27 mouse cellular contexts compared by ENCODE assay signal in the genomic region with DNA sequence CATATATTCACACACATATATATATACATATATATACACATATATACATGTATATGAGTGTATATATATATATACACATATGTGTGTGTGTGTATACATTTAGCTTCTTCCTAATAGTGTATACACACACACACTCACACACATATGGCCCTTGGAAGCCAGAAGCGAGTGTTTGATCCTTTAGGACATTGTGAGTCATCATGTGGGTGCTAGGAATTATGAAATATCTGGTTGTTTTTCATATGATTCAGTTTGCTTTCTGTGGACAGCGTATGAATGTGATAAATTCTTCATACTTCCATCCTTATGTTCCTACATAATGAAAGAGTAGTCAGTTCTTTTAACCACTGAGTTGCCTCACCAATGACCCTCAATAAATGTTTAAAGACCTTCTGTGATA.
DNase-seq lines count a peak whose midpoint lies in the region; ATAC-seq lines count a peak whose summit lies in the region.
"Had no signal": no experiment of that assay in that cellular context is flagged by ENCODE, and none has a peak within 500 bp of the region (broad histone marks: within the 10 kb centered on the region; RNA-seq: fewer than 3 reads in every experiment).

No protein-coding gene starts in this region.

- no peak for ATAC-seq in intestine, embryonic 16.5 days
- ATAC-seq: CD4-positive, CD25-positive, alpha-beta regulatory T cell, adult 4 months; forebrain, embryonic 14.5 days; forebrain, embryonic 16.5 days had no signal

- H3K4me1 ChIP-seq in midbrain, embryonic 10.5 days = no peaks in the 10 kb centered on the region
- H3K4me1 ChIP-seq in intestine, embryonic 16.5 days (ENCODE audit: control insufficient read depth, insufficient read depth, low read length) = no peaks in the 10 kb centered on the region
- H3K4me1 ChIP-seq: embryonic facial prominence, embryonic 15.5 days; forebrain, embryonic 10.5 days; forebrain, embryonic 12.5 days had no signal

- H3K9me3 ChIP-seq in midbrain, embryonic 10.5 days (replicated peaks) = no peaks in the 10 kb centered on the region
- no peaks in the 10 kb centered on the region for H3K9me3 ChIP-seq in intestine, embryonic 16.5 days (ENCODE audit: control insufficient read depth, low read length)
- H3K9me3 ChIP-seq: embryonic facial prominence, embryonic 13.5 days; embryonic facial prominence, embryonic 15.5 days; forebrain, embryonic 10.5 days; forebrain, embryonic 12.5 days; G1E had no signal

- H3K9ac ChIP-seq in intestine, embryonic 16.5 days (ENCODE audit: low read depth, low read length) = no peak overlapping the region
- H3K9ac ChIP-seq: embryonic facial prominence, embryonic 13.5 days; embryonic facial prominence, embryonic 15.5 days; forebrain, embryonic 12.5 days had no signal

- H3K4me3 ChIP-seq in midbrain, embryonic 10.5 days = no peak overlapping the region
- no peak overlapping the region for H3K4me3 ChIP-seq in intestine, embryonic 16.5 days (ENCODE audit: low read length)
- H3K4me3 ChIP-seq: embryonic facial prominence, embryonic 13.5 days; embryonic facial prominence, embryonic 15.5 days; erythroblast, embryonic 14.5 days; forebrain, embryonic 10.5 days; forebrain, embryonic 12.5 days had no signal

- H3K27ac ChIP-seq in midbrain, embryonic 10.5 days (replicated peaks) = no peak overlapping the region
- no peak overlapping the region for H3K27ac ChIP-seq in intestine, embryonic 16.5 days (ENCODE audit: low read length)
- H3K27ac ChIP-seq: embryonic facial prominence, embryonic 13.5 days; embryonic facial prominence, embryonic 15.5 days; forebrain, embryonic 10.5 days; forebrain, embryonic 12.5 days had no signal

- no peak overlapping the region for H3K4me2 ChIP-seq in intestine, embryonic 16.5 days (ENCODE audit: low read depth, low read length)
- H3K4me2 ChIP-seq: embryonic facial prominence, embryonic 13.5 days; embryonic facial prominence, embryonic 15.5 days; forebrain, embryonic 12.5 days had no signal

- no peaks in the 10 kb centered on the region for H3K27me3 ChIP-seq in midbrain, embryonic 10.5 days (ENCODE audit: low read depth, poor library complexity, severe bottlenecking)
- no peaks in the 10 kb centered on the region for H3K27me3 ChIP-seq in intestine, embryonic 16.5 days (replicated peaks; ENCODE audit: control insufficient read depth, insufficient read depth, low read length)
- H3K27me3 ChIP-seq: CH12.LX; embryonic facial prominence, embryonic 13.5 days; embryonic facial prominence, embryonic 15.5 days; forebrain, embryonic 12.5 days had no signal

- H3K36me3 ChIP-seq in midbrain, embryonic 10.5 days = no peaks in the 10 kb centered on the region
- H3K36me3 ChIP-seq in intestine, embryonic 16.5 days (ENCODE audit: control insufficient read depth, insufficient read depth, low read length) = no peaks in the 10 kb centered on the region
- H3K36me3 ChIP-seq: embryonic facial prominence, embryonic 13.5 days; embryonic facial prominence, embryonic 15.5 days; forebrain, embryonic 10.5 days; forebrain, embryonic 12.5 days had no signal

- 91% methylated on average over 2 of the region's 2 CpGs for WGBS in midbrain, embryonic 10.5 days
- WGBS in intestine, embryonic 16.5 days = 95% methylated on average over 2 of the region's 2 CpGs

- DNase-seq in 3134 (ENCODE audit: extremely low read depth, insufficient read length, low spot score) = peak; percentile 0
- DNase-seq in 3T3-L1 (ENCODE audit: low read depth, low spot score) = peak; percentile 63
- DNase-seq in NIH3T3 (ENCODE audit: low read depth) = peak; percentile 65
- no peak for DNase-seq in urinary bladder, postnatal 14 days (ENCODE audit: low spot score)
- no peak for DNase-seq in midbrain, embryonic 10.5 days (ENCODE audit: low spot score)
- DNase-seq: adrenal gland, adult 2 months; adrenal gland, postnatal 10 days; adrenal gland, postnatal 25 days; B cell, adult 2 months; cerebellum, adult 11 months; cerebellum, adult 18-20 months; cerebellum, adult 8-10 months; cerebellum, adult 9-11 months; cerebellum, postnatal 14 days; cerebellum, postnatal 36 days; embryo, embryonic 11 days had no signal

Comparison
In these comparisons a context has a peak if more than half of its experiments do, and no peak if none do; other contexts are left out.
1. DNase-seq: peak in 3134 (single experiment), 3T3-L1 (single experiment) and NIH3T3 (single experiment); none in urinary bladder, postnatal 14 days (single experiment) and midbrain, embryonic 10.5 days (single experiment).